Mouse (Mus musculus) testis, adult 2 months (tissue): ENCODE results near the gene Mfsd2a.

Experiments
- CTCF ChIP-seq: fragments of 200-500 bp; IDR thresholded peaks from 2 replicates; pipeline ENCODE4 v1.5.1; 2012; ENCODE audit warnings: low read depth, mild to moderate bottlenecking, inconsistent platforms, low read length, moderate library complexity; ENCODE audit not compliant: control insufficient read depth, insufficient read depth, insufficient replicate concordance
- POLR2A ChIP-seq: fragments of 200-500 bp; IDR thresholded peaks from 2 replicates; pipeline ENCODE4 v1.6.1; 2012; ENCODE audit warnings: low read depth, mild to moderate bottlenecking, inconsistent platforms, low read length, moderate library complexity; ENCODE audit not compliant: control insufficient read depth

DNA sequence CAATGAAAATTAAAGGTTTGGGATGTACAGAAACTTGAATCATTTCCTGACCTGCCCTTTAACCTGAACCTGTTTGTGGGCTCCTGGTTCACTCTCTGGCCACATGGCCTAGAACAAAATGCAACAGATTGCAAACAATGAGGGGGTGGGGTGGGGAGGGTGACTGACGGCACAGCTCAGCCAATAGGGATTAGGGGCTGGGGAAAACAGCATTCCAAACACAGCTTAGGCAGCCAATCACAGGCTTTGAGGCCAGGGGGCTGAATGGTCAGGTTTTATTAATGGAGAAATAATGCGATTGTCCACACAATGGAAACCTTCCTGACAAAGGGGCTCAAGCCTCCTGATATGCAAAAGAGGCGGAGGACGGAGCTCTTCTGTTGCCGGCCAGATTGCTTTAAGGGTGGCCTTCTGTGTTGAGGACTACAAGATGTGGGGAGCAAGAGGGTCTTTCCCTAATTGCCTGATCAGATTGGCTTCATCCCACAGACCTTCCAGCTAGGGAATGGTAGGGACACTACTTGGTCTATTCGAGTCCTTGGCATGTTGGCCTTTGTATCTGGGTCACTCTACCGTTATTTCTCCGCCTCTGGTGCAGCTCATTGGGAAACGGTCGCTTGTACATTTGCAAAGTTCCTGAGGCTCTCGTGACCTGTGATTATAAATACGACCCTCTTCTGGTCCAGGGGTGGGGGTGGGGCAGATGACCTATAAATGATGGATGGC, 37.7 kb upstream of the Mfsd2a start:
- TF ChIP-seq CTCF = no peak
- TF ChIP-seq POLR2A = no peak
